Mouse (Mus musculus) yolk sac, embryonic 10.5 days (tissue): ENCODE measurements around the gene Ddx19b.
"Not testable (repeated sequence)": the region's sequence is repeated elsewhere in the genome, so short reads cannot be mapped to it uniquely, and the experiment has no call there.

Experiments
- DNase-seq: peaks from one replicate; pipeline ENCODE4 v3.0.0-alpha.2; 2017; ENCODE audit warnings: low spot score

Ddx19b gene

GRCm38 (mm10) chr8:111031572-111031971 lies at the start of gene Ddx19b:
Gene Ddx19b (minus strand): TSS chr8:111031751.
- DNase-seq = no peak

DNA sequence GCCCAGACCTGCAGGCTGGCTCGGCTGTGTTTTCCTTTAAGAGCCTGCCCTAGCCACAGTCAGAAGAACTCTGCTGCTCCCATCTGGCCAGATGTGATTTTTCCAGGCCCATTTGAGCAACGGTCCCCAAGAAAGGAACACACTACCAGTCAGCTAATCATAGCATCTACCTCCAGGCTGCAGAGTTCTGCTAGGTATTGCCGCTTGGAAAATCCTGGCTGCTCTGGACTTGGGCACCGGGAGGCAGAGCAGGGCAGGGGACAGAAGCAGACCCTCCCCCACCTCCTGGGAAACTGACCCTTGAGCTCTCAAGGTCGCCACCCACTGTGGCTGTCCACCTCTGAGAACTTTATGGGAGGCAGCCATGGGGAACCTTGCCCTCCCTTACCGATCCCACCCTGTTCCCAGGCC lies 48.3 kb upstream of the Ddx19b start:
- DNase-seq = peak; percentile 47

DNA sequence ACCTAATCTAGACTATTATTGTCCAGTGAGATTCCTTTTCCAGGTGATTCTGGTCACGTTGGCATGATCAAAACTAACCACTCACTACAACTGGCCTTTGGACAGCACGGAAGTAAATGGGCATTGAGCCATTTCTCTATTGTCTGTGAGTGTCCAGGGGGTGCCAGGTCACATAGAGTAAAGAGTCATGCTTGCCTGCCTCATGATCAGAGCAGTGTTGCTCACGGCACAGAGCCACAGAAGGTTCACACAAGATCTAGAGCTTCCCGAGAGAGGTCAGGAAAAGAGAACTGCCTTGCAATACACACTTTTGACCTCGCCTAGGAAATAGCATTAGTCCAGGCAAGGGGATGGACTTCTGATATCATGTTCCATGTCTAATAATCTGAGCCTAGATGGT lies 47.9 kb upstream of the Ddx19b start:
- DNase-seq = no peak

DNA sequence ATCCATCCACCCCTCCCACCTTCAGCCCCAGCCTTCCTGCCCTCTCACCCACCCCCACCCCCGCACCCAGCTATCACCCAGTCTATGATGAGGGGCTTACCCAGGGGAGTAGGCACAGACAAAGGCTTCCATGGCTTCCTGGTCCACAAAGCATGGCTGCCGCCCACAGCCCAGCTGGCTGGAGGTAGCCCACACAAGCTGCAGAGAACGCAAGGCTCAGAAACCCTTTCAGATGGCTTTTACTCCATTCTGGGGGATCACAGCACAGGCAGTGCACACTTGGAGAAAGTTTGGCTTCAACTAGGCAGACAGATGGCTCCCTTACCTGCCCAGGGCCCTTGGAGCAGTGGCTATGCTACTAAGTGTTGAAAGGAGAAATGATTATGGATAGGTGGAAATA lies 44.4 kb upstream of the Ddx19b start:
- no peak for DNase-seq

- not testable (repeated sequence) for DNase-seq
Observed at GRCm38 (mm10) chr8:111068660-111069059, 37.1 kb upstream of the Ddx19b start.

GRCm38 (mm10) chr8:111067439-111067838 lies 35.9 kb upstream of the Ddx19b start:
- DNase-seq = no peak

- no peak for DNase-seq
Observed at GRCm38 (mm10) chr8:111066308-111066707, 34.8 kb upstream of the Ddx19b start.

GRCm38 (mm10) chr8:111062893-111063292 lies 31.3 kb upstream of the Ddx19b start:
- no peak for DNase-seq

- peak; percentile 91 for DNase-seq
Observed at GRCm38 (mm10) chr8:111062072-111062757, 30.7 kb upstream of the Ddx19b start.

DNA sequence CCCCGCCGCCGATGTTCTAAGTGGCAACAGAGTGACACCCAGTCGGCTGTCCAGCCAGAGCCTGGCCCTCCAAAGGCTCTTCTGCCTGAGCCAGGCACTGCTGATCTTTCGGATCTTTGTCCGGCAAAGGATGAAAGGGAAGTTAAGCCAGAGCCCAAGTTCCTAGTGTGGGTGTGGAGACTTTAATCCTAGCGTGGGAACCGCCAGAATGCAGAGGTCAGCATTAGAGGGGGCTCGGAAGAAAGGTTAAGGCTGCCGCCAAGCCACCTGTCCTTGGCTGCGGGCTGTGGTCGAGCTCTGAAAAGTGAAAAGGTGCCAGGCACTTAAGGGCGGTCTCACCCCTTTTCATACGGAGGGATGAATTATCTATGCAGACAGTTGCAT lies 30.1 kb upstream of the Ddx19b start:
- no peak for DNase-seq

DNA sequence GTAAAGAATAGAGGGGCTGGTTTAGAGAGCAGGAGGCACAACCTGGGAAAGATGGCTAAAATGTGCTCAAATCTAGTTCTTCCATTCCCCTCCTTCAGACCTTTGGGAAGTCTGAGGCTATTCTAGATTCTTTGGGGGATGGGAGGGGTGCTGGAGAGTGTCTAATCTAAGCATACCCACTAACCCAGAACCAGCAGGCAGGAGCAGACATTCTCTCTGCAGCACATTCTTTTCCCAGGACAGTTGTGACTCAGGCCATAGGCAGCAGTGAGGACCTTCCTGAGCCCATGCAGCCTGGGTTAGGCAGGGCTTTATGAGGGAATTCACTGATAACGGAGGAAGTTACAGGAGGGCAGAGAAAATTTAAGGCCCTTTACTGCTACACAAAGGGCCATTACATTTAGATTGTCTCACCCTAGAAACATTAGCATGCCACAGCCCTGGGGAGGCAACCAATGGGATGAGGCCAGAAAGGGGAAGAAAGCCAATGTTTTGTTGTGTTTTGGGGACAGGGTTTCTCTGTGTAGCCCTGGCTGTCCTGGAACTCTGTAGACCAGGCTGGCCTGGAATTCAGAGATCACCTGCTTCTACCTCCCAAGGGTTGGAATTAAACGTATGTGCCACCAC lies 27.5 kb upstream of the Ddx19b start:
- no peak for DNase-seq

GRCm38 (mm10) chr8:111056691-111057293 lies 25.2 kb upstream of the Ddx19b start:
- no peak for DNase-seq

DNA sequence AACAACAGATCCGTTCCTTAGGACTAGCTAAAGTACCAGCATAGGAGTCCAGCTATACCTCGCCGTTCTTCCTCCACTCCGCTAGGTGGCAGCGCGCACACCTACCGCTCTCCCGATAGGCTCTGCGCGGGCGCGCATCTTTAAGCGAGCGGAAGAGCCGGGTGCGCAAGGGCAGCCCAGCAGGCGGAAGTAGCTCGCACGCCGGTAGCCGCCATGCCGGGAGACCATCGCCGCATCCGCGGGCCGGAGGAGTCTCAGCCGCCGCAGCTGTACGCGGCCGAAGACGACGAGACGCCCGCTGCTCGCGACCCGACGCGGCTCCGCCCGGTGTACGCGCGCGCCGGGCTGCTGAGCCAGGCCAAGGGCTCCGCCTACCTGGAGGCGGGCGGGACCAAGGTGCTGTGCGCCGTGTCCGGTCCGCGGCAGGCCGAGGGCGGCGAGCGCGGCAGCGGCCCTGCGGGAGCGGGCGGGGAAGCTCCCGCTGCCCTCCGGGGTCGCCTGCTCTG lies 24.7 kb upstream of the Ddx19b start, which contains the start of gene Exosc6:
Exosc6 (plus strand) TSS at position 182 of the 506 bp plus-strand sequence.
- peak; percentile 91 for DNase-seq

DNA sequence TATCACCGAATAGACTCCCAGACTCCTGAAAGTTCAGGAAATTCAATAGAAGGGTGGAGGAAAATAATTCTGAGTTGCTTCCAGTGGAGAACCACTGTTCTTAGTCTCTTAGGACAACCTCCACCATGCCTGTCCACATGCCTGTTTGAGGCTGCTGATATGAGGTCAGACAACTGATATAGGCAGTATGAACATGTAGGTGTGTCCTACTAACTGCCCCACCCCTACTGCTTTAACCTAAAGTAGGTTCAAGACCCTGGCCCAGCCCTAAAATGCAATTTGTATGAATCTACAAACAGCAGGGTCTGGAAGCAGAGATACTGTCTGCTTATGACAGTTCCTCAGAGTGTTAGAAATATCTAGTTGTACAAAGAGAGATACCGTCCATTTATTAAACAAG lies 24.1 kb upstream of the Ddx19b start:
- DNase-seq = peak; percentile 25

DNA sequence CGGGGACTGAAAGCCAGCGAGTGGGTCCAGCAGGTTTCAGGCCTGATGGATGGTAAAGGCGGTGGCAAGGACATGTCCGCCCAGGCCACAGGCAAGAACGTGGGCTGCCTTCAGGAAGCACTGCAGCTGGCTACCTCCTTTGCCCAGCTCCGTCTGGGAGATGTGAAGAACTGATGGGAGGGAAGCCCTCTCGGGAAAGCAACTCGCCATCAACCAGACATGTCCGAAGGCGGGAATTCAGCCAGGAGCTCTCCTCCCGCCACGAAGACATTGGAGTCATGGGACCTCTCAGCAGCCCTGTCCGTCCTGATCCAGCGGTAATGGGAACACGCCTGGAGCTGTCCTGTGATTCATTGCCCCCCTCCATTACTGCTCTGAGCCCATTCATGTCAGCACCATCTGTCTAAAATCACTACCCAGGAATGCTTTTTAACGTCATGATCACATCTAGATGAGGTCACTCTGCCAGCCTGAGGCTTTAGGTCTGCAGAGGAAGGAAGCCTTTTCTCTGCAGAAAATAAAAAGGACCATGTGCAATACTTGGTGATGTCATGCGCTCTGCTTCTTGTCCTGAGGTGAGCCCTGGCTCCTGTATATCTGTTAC lies 23.6 kb upstream of the Ddx19b start:
- DNase-seq = no peak

- DNase-seq = no peak
Observed at GRCm38 (mm10) chr8:111053827-111054518, 22.4 kb upstream of the Ddx19b start.

- no peak for DNase-seq
Observed at GRCm38 (mm10) chr8:111049106-111049505, 17.6 kb upstream of the Ddx19b start.

- no peak for DNase-seq
Observed at GRCm38 (mm10) chr8:111048694-111049093, 17.1 kb upstream of the Ddx19b start.

DNA sequence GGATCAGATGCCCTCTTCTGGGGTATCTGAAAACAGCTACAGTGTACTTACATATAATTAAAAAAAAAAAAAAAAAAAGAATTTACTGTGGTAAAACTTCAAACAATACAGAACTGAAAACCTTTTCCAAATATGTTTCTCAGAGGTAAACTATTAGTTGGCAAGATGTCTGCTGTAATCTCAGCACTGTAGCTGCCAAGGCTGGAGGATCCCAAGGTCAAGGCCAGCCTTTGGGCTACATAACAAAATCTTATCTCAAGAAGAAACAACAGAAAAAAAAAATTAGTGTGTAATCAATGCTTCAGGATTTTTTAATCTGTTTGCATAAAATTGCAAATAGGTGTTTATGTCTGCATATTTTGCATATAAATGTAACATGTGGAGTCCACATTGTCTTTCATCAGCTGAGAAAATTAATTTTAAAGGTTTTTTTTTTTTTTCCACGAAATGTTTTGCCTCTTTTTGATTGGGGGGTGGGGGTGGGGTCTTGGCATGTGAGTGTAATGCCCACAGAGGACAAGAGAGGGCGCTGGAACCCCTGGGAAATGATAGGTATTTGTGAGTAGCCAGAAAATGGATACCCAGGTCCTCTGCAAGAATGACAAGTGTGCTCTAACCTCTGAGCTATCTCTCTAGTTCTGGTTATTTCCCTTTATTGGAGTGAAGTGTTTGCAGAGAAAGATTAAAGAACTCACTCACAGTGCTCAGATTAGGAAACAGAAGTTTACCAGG lies 12.6 kb upstream of the Ddx19b start:
- no peak for DNase-seq

DNA sequence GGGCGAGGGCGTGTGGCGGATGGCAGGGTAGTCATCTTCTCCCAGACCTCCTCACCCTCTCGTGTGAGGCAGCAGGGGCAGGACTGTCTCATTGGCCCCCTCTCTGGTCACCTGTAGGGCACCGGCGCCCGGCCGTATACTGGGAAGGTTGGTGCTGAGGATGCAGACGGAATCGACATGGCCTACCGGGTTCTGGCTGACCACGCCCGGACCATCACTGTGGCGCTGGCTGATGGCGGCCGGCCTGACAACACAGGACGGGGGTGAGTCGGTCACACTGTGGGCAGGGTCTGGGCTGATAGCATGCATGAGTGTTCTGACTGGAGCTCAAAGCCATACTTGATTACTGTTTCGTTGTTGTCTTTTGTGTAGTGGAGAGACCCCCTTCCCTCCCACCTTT lies 11.0 kb upstream of the Ddx19b start:
- no peak for DNase-seq

DNA sequence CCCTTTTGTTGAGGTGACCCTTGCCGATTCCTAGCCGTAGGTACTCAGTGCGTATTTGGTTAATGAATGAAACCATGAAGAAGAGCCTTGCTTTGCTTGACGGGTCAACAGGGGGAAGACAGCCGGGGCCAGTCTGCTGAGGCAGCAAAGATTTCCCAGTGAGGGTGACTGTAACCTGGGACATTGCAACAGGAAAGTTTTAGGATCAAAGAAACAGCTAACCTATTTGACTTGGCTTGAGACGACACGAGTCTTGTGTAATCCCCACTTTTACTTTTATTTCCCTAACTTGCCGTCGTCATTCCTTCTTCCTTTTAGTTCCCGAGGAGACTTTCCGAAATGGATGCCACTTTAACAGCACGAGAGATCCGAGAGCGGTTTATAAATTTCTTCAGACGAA lies 5.0 kb upstream of the Ddx19b start:
- DNase-seq = no peak
